Mouse (Mus musculus) G1E (cell line): ENCODE measurements around the gene Myo3b.

Experiments
- CTCF ChIP-seq: IDR thresholded peaks from 2 replicates; pipeline ENCODE4 v1.5.1; 2012; ENCODE audit warnings: low read depth, low read length, inconsistent platforms, mixed read lengths
- POLR2AphosphoS5 ChIP-seq: IDR thresholded peaks from 2 replicates; pipeline ENCODE4 v1.6.1; 2012; ENCODE audit warnings: low read depth, low read length, inconsistent platforms; ENCODE audit not compliant: insufficient replicate concordance

- no peak for TF ChIP-seq CTCF
- TF ChIP-seq POLR2AphosphoS5: no peak
These were observed 330.5 kb downstream of the Myo3b start for GRCm38 (mm10) chr2:70369421-70369820.
